Mouse (Mus musculus) spleen, postnatal 10 days (tissue): ENCODE data around the gene Cerkl.
A peak's percentile ranks its signal among the peaks of the same experiment; 100 is the strongest.

Experiments used
- DNase-seq, 2 experiments: peaks; one replicate each; pipeline ENCODE4 v3.0.0; 2021 to 2022; ENCODE audit warnings: low spot score in 2 of 2

The Cerkl gene

DNA sequence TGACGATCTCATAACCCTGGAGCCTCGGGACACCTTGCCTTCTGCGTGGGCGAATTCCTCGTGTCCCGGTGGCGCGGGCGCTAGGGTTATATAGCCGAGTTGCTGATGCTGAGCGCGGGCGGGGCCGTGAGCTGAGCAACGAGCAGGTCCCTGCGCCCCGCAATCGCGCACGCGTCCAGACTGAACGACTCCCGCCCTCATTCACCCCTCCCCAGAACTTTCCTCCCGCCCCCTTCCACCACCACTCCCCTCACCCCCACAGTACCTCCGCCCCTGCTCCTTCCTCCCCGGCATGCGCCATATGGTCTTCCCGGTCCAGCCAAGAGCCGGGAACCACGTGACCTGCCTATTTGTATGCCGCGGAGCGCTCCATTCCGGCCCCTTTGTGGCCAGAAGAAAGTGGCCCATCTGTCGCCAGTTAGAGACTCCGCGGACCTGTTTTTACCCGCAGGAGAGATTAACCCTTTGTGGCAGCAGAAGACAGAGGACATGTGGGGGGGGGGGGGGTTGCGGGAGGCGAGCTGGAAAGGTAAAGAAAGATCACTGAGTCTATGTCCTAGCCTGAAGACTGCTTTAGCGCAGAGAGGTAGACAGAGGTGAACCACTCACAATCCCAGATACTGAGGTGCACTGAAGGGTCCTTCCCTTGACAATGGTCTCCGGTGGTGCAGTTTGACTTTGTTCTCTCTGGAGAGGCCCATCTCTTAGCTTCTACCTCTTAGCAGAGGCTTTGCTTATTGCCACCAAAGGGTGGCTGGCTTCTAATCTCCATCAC is at the start of gene Cerkl, which contains the start of gene Neurod1:
Gene Cerkl, minus strand, starts transcription at position 211 of the 775 bp plus-strand sequence.
Gene Neurod1, minus strand, starts transcription at position 177 of the 775 bp plus-strand sequence.
- no peak for DNase-seq

DNA sequence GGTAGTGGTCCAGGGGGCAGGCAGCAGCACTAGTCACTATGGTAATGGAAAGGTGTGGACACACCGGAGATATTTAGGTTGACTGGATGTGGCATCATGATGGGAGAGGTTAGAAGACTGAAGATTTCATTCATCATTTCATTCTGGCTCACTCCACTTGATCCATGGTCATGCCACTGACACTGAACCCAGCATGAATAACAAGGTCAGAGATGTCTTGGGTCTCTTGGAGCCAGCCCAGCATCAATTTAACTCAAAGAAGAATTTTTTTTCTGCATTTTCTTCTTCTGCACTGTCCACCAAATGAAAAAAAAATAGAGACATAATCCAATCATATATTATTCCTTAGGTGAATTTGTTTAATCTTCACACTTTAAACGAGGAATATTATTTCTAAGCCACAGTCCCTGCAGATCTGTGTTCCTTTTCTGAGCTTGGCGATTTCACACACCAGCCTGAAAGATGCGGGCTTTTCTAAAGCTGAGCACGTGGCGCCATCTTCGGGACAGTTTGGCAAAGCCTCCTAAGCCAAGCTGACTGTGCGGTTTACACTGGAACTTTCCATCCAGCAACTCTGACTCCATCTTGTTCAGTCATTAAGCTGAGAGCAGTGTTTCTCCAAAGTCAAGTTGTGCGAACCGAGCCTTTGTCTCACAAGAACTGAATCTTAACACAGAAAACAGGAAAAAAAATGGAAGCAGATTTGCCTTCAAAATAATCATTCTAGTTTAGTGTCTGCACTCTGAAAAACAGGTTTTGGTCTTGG is 42.6 kb upstream of the Cerkl start:
- DNase-seq = peak in 1 of 2 experiments; percentile 60

DNA sequence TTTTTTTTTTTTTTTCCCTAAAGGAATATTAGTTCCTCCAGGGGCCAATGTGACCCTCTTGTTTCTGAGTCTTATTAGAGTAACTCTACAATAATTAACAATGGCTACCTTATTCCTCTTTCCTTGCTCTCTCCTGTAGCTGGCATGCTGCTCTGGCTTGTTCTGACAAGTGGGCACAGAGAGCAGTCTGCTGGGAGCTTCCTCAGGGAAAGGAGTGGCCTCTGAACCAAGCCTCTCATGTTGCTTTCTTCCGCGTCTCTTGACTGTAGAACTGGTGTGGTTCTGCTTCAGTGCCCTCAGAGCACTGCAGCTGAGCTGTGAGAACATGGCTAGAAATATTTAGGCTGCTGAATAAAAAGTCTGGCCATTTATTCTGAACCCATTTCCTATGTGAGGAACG is 28.5 kb upstream of the Cerkl start:
- no peak for DNase-seq

DNA sequence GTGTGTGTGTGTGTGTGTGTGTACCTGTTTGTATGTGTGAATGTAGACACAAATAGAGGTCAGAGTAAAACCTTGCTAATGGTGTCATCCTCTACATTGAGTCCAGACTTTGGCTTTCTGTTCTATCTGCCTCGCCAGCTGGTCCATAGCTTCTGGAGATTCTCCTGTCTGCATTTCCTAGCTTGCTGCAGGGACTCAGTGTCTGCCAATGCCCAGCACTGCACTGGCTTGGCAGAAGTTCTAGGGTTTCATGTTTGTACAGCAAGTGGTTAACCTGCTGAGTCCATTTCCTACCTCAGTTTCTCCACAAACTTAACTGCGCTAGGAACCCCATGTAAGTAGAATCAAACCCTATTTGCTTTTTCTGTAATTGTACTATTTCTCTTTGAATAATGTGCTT is 25.9 kb upstream of the Cerkl start:
- no peak for DNase-seq

DNA sequence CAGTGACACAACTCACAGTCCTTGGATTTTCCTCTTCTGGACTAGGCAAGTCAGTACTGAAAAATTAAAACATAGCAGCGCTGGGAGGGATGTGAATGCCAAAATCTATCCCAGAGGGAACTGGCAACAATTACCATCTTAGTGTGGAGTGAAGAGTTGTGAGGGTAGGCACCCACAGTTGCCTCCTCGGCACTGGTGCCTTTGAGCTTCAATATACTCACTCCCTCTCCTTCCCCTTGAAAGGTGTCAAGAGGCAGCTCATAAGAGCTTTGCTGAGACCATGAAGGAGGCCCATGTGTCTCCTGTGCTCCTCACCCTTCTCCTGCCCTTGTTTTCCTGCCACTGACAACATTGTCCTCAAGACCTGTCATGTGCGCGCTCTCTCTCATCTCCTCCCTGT is 5.8 kb upstream of the Cerkl start:
- DNase-seq = no peak

DNA sequence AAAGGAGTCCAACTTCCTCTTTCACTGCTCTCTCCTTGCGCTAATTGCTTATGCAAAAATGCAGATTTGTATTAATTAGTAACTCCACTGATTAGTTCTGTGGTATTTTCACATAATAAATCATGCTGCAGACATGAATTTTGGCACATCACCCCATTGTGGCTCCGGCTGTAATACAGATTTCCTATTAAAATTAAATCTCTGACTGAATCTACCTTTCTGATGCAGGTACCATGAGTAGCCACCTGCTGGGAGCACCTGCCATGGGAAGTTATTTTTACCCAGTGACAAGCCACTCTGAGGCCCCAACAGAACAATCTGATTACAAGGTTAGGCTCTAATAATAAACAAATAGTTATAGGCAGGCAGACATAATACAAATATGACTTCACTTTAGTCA is 5.3 kb upstream of the Cerkl start:
- DNase-seq = no peak

DNA sequence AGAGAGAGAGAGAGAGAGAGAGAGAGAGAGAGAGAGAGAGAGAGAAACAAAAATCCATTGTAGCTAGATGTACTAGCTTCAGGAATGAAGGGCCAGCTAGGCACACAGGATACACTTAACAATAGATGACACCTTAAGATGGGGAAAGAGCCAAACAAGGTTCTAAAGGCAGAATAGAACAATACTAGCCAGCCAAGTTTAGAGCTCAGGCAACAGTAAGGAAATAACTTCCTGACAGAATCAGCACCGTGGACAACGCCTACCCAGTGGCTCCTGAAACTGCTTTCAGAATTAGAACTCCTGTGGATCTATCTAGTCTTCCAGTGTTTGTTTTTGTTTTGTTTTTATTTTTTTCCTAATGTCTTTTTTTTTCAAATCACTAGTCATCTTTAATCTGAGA is 4.0 kb upstream of the Cerkl start:
- DNase-seq = no peak

DNA sequence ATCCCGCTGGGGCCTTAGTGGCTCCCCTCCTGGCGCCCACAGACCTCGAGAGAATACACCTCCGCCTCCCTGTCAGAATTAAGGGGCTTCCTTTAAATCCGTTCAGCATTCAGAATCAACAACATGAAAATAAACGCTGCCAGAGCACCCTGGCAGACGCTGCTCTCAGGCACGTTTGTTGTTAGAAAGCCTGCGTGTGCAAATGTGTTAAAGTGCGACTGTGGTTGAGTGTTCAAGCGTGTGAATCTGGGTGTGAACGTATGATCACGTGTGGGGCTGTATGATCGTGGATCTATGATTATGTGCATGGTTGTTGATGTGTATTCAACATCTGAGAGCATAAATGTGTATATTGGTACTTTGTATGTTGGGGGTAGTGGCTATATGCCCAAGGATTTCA is 3.5 kb upstream of the Cerkl start:
- no peak for DNase-seq

DNA sequence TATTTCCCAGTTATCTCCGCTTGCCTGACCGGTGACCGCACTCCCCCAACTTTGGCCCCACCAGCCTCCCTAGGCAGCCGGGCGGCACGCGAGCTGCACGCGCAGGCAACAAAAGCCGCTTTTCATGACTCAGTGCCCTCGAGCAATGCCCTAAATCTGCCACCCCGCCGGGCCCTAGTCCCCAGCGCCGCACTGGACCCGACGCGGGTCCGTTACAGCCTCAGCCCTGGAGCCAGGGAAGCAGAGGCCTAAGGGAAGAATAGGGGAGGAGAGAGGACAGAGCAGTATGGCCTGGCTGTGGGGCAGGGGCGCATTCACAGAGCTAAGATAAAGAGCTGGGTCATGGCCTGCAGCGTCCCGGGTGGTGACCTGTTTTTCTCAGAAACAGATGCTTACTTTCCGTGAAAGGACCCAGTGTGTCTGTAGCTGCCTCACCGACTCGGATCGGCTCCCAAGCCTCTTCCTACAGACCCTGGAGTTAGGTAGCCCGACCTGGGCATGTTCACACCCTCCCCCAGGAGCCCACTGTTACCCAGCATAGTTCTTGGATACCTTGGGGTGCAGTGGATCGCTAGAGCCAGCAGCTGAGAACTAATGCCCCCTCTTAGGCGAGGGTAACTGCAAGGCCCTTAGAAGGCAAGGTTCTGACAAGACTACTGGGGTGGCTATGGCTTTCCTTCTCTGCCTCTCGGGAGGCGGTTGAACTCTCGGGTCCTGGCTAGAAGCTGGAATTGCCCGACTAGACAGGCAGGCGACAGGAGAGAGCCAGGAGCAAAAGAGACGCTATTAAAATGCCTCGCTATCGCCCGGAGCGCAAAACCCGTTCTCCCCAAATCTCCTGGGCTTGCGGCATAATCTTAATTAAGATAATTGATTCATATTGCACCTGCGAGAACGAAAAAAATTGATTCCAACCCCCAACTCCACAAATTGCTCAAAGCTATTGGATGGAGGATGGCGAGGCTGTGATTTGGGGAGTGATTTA is 2.8 kb upstream of the Cerkl start:
- no peak for DNase-seq

DNA sequence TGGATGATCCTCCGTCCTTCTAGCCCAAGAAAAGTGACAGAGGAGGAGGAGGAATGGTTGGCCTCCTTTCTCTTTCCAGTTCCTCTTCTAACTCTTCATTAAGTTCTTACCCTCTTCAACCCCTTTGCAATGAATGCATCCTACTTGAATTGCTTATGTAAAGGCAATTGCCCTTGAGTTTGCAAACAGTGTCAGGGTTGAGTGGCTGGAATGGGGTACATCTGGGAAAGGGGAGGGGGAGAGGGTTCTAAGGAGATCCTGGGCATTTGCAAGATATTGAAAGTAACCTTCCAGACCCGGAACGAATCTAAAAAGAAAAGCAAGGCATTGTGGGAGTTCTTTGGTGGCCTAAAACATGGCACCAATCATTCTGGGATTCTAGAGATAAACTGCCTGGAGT is 1.3 kb upstream of the Cerkl start:
- DNase-seq = no peak

DNA sequence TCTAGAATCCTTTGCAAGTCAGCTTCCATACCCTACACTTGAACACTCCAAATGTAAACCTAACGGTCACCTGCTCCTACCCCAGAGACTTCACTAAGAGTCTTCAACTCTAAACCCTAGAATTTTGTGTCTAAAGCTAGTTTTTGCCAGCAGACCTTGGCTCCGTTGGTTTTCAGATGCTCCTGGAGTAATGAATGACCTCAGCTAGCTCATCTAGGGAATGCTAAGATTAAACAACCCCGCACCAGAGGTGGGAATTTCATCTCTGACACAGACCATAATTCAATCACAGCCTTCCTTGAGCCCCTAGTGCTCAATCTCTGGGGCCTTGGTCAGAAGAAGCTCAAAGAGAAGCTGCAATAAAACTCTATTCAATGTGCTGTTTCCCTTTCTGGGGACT is 849 bp upstream of the Cerkl start:
- DNase-seq = no peak

DNA sequence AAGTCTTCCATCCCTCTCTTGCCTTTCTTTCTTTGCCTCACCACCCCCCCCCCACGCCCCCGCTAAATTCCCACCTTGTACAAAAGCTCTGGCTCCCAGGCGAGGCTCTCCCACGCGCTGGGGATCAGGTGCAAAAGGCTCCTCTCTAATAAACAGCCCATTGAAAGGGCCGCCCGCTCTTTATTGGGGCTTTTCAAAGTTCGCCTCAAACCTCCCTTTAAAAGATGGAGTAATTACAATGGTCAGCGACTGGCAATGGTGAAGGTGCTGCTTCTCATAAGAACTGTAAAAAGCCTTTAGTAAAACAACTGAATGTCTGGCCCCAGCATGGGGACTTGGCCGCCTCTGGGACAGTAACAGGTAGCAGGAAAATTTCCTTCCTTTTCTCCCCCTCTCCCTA is 939 bp downstream of the Cerkl start:
- no peak for DNase-seq

DNA sequence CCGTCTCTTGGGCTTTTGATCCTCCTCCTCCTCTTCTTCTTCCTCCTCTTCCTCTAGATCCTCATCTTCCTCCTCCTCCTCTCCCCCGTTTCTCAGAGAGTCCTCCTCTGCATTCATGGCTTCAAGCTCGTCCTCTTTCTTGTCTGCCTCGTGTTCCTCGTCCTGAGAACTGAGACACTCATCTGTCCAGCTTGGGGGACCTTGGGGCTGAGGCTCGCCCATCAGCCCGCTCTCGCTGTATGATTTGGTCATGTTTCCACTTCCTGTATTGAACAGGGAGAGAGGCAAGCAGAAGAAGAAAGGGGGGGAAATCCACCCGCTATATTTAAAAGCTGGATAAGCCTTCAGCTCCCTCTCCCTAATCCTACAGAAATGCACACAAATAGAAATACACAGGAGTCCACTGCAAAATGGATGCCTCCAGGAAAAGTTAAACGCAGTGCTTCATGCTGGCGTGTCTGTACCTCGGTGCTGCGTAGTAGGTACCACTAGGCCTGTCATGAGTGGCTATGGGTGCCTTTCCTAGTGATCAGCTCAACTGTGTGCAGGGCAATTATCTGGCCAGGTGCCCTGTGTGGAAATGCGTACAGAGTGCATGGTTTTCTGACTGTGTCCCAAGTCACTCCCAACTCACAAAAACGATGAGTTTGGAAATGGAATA is 1.7 kb downstream of the Cerkl start:
- no peak for DNase-seq

DNA sequence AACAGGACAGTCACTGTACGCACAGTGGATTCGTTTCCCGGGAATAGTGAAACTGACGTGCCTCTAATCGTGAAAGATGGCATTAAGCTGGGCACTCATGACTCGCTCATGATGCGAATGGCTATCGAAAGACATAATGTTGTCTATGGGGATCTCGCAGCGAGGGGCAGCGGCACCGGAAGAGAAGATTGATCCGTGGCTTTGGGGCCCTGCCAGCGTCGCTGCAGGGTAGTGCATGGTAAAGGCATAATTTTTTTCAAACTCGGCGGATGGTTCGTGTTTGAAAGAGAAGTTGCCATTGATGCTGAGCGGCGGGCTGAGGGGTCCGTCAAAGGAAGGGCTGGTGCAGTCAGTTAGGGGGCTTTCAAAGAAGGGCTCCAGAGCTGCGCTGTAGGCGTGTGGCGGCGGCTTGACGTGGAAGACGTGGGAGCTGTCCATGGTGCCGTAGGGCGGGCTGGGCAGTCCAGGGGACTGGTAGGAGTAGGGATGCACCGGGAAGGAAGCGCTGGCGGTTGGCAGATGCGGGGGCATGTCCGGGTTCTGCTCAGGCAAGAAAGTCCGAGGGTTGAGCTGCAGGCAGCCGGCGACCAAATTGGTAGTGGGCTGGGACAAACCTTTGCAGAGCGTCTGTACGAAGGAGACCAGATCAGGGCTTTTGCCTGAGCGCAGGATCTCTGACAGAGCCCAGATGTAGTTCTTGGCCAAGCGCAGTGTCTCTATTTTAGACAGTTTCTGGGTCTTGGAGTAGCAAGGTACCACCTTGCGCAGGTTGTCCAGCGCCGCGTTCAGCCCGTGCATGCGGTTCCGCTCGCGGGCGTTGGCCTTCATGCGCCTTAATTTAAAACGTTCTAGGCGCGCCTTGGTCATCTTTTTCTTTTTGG is 2.4 kb downstream of the Cerkl start:
- peak; percentile 17 to 66 for DNase-seq

DNA sequence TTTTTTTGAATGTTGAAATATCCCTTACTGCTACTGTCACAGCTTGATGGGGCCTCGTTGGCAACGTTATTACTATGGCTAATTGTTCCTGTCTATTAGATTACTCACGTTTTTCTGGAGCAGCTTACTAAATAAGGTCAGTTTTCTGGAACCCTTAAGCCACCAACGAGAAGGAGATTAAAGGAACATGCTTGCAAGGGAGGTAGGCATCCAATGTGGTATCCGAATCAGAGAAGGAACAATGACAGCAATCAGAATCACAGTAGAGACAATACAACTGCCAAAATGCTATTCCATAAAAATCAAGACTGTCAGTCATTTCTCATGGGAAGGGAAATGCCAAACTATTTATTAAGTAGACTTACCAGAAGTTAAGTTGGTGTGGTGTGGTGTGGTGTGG is 5.1 kb downstream of the Cerkl start:
- no peak for DNase-seq

DNA sequence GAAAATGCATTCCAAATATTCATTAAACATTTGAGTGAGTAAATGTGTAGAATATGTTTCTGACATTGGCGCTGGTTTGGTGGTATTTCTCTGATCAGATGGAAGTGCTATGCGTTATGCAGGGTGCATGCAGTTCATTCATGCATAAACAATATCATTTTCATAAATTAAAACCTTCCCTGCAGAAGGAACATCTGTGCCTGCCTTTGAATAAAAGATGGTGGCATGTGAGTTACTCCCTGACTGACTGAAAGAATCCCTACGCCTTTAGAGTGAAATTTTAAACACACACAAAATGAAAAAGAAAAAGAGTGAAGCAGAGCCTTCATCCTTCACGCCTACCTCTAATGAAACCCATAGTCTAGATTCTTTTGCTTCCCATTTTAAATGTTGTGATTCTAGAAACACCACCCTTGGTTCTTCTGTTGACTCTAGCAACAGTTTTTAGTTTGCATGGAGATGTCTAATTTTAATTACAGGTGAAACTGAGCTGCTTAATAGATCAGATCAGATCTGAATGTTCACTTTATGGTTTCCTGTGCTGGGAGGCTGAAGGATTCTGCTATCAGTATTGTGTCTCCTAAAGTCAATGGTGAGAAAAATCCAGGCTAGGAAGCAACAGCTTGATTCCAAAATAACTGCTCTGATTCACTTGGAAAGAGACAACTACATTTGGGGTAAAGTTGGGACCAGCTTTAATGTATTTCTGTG is 5.7 kb downstream of the Cerkl start:
- no peak for DNase-seq

DNA sequence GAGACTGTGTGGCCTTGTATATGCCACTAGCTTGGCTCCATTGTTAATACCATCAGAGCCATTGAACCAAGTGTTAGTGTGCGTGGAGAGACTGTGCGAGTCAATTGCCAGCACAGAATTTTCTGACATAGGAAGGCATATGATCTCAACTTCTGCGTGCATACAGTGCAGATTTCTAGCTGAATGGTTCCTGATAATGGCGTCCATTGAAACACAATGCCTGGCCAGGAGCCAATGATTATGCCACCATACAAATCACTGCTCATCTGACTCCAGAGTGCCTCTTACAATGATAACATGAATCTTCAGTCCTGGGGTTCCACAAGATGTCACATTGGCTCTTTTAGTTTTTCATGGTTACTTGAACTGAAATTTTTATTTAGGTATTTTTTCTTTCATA is 7.2 kb downstream of the Cerkl start:
- no peak for DNase-seq

DNA sequence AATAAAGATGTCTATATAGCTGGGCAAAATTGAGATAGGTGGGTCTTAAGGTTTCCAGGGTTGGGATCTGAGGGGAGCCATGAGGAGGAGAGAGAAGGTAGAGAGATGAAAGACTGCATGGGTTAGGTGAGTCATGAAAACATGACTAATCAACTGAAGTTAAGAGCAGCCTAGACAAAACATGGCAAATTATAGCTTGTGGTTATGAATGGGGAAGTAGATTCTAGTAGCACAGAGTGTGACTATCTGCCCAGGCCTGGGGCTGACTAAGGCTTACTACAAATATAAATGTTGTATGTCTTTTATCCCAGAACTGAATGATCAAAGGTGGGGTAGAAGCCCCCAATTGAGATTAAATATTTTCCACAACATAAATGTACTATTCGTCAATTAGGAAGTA is 9.4 kb downstream of the Cerkl start:
- DNase-seq = no peak

DNA sequence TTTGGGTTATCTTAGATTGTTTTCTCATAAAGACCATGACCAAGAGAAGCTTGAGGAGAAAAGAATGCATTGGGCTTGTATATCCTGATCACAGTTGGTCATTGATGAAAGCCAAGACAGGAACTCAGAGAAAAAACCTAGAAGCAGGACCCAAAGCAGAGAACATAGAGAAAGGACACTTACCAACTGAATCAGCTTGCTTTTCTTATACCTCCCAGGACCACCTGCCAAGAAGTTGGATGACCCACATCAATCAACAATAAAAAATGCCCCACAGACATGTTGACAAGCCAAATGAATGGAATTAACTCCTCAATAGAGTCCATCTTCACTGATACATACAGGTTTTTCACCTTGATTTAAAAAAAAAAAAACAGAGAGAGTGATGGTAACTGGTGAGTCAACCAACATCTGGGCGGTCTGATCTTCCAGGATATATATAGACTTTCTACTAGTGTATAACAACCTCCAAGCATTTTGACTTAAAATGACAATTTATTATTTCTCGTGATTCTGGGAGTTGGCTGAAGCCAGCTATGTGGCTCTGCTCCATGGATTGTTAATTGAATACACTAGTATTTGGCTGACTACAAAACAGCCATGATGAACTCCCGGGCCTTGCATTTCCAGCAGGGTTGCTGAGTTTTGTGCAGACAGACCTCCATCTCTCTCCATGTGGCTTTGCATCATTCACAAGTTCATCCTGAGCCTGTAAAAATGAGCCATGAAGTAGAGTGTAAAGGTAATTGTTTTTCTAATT is 12.5 kb downstream of the Cerkl start:
- DNase-seq = no peak
